Mouse (Mus musculus): ENCODE data around the gene Gm29423. TPM values are rescaled to one million over a fixed set of nuclear protein-coding genes. Genes with fewer than 3 reads are reported as not detected.
"Not testable (repeated sequence)": the region's sequence is repeated elsewhere in the genome, so short reads cannot be mapped to it uniquely, and the experiment has no call there.

Gm29423 gene
- polyA plus RNA-seq (2015; fragmentation: Nextera tagmentation; extraction: Ambion mirVana) = not detected in 2 replicates

GRCm38 (mm10) chrY:70303187-70303586, at the start of gene Gm29423, which contains the start of gene Gm29644:
Gene Gm29423, minus strand, starts transcription at chrY:70303287.
Gene Gm29644, minus strand, starts transcription at chrY:70303343.
- not testable (repeated sequence) for ATAC-seq; H3K27me3 ChIP-seq (replicated peaks; ENCODE audit: control insufficient read depth, insufficient read depth, low read length); H3K9ac ChIP-seq (ENCODE audit: low read depth, low read length); H3K4me1 ChIP-seq (ENCODE audit: control insufficient read depth, insufficient read depth, low read length); H3K9me3 ChIP-seq (ENCODE audit: control insufficient read depth, low read length); H3K27ac ChIP-seq (ENCODE audit: low read length); H3K4me3 ChIP-seq (ENCODE audit: low read length); H3K36me3 ChIP-seq (ENCODE audit: control insufficient read depth, insufficient read depth, low read length); H3K4me2 ChIP-seq (ENCODE audit: low read depth, low read length)
- no CpG with 5 or more reads among the region's 2 CpGs for WGBS

DNA sequence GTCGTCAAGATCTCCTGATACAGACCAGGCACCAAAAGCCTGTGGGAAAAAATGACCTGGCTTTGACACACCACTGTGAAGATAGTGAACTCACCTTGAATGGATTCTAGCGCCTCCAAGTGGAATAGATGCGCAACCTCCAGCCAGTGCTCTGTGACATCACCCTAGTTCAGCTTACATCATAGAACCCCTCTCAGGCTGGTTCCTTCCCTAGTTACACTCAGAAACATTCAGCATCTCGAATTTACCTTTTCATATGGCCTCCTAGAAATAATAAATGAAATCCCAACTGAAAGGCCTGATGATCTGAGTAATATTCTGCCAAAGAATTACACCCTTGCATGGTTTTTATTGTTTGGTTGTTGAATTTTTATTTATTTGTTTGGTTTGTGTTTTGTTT, 29.5 kb downstream of the Gm29423 start, which contains the start of gene Gm21118:
Gene Gm21118 (minus strand): TSS at position 101 of the 400 bp plus-strand sequence.
- H3K27ac ChIP-seq (ENCODE audit: low read length); H3K9me3 ChIP-seq (ENCODE audit: control insufficient read depth, low read length); H3K27me3 ChIP-seq (replicated peaks; ENCODE audit: control insufficient read depth, insufficient read depth, low read length); ATAC-seq; H3K36me3 ChIP-seq (ENCODE audit: control insufficient read depth, insufficient read depth, low read length); H3K9ac ChIP-seq (ENCODE audit: low read depth, low read length); H3K4me1 ChIP-seq (ENCODE audit: control insufficient read depth, insufficient read depth, low read length); H3K4me3 ChIP-seq (ENCODE audit: low read length); H3K4me2 ChIP-seq (ENCODE audit: low read depth, low read length): not testable (repeated sequence)
- no CpG with 5 or more reads among the region's 4 CpGs for WGBS

Other genes starting within 250 kb of the Gm29423 start
- gene Gm21118, start 29.6 kb downstream of the Gm29423 start, polyA plus RNA-seq (2015; fragmentation: Nextera tagmentation; extraction: Ambion mirVana) = not detected in 2 replicates
- not detected in 2 replicates for gene Gm29644, start 56 bp upstream of the Gm29423 start, polyA plus RNA-seq (2015; fragmentation: Nextera tagmentation; extraction: Ambion mirVana)
- gene Gm20888, start 138.6 kb upstream of the Gm29423 start, polyA plus RNA-seq (2015; fragmentation: Nextera tagmentation; extraction: Ambion mirVana) = not detected in 2 replicates